Mouse (Mus musculus) urinary bladder, postnatal 25 days (tissue): ENCODE data around the gene AI467606.
A peak's percentile ranks its signal among the peaks of the same experiment; 100 is the strongest.

ENCODE experiments used
- DNase-seq: peaks from one replicate; pipeline ENCODE4 v3.0.0; 2022; ENCODE audit warnings: low spot score

The AI467606 gene

DNA sequence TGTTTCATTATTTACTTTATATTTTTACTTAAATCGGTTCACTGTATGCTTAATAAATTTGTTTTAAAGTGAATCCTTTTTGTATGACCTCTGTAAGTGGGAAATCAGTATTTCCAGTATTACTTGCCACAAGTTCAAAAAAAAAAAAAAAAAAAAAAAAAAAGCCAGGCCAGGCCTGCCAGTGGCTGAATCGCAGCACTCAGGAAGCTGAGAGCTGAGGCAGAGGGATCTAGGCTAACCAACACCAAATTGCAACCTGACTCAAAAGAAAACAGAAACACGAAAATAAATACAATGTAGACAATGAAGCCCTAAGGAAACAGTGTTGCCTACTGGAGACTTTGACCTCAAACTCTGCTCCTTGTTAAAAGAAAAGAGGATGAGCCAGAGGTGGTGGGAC lies 2.8 kb downstream of the AI467606 start:
- no peak for DNase-seq

GRCm38 (mm10) chr7:127096456-127096855 lies 5.3 kb downstream of the AI467606 start:
- no peak for DNase-seq

GRCm38 (mm10) chr7:127098521-127098920 lies 7.4 kb downstream of the AI467606 start:
- DNase-seq, result no peak

DNA sequence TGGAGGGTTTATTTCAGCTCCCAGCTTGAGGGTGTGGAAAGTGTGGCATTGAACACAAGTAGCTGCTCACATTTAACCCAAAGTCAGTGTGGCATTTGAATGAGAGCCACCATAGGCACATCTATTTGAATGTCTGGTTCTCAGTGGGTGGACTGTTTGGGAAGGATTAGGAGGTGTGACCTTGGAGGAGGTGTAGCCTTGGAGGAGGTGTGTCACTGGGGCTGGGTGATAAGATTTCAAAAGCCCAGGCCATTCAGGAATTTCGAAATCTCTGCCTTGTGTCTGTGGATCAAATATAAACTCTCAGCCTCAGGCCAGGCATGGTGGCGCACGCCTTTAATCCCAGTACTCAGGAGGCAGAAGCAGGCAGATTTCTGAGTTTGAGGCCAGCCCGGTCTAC lies 7.8 kb downstream of the AI467606 start:
- DNase-seq, result no peak

DNA sequence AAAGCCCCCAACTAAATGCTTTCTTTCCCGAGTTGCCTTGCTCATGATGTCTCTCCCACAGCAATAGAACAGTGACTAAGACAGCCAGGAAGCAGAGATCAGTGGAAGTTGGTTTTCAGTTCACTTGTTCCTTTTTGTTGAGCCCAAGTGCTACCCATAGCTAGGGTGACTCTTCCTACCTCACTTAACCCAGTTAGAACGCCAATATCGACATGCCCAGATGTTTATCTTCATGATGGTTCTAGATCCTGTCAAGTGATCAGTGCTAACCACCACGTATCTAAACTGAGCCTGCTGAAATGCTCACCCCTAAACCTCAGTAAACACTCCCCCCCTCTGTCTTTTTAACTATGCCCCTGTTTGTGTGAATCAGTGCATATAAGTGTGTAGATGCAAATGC lies 8.4 kb downstream of the AI467606 start:
- DNase-seq, result no peak

- no peak for DNase-seq
Observed at GRCm38 (mm10) chr7:127101451-127102016, 10.4 kb downstream of the AI467606 start.

DNA sequence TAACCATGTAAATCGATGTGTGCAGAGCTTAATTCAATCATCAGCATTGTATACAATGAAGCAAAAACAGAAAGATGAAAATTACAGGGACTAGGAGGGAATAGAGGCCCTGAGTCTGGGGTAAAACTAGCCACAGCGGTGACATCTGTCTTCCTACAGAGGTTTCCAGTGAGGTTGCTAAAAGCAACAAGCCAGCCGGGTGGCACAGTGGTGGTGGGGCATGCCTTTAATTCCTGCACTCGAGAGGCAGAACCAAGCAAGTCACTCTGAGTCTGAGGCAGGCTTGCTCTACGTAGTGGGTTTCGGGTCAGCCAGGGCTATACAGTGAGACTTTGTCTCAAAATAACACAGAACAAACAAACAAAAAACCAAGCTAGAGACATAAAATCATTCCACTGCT lies 11.0 kb downstream of the AI467606 start:
- no peak for DNase-seq

DNA sequence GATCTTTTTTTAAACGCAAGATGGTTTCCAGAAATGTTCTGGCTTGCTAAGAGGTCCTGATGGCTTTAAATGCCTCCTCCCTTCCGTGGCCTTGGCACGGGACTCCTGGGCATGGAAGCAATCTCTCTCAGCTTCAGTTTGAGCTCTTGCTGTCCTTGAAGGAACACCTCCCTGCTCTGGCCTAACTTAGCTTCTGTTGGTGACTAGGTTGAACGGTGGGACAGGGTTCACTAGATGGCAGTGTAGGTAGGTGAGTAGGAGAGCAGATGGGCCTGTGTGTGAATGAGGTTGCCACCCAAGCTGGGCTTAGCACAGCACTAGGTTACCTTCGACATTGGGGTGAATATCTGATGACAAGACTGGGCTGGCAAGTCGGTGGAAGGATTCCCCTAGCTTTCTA lies 12.8 kb downstream of the AI467606 start:
- no peak for DNase-seq

GRCm38 (mm10) chr7:127104560-127105332 lies 13.6 kb downstream of the AI467606 start:
- peak; percentile 51 for DNase-seq

GRCm38 (mm10) chr7:127105551-127105950 lies 14.4 kb downstream of the AI467606 start:
- no peak for DNase-seq

GRCm38 (mm10) chr7:127110239-127111007 lies 19.3 kb downstream of the AI467606 start:
- peak; percentile 56 for DNase-seq

DNA sequence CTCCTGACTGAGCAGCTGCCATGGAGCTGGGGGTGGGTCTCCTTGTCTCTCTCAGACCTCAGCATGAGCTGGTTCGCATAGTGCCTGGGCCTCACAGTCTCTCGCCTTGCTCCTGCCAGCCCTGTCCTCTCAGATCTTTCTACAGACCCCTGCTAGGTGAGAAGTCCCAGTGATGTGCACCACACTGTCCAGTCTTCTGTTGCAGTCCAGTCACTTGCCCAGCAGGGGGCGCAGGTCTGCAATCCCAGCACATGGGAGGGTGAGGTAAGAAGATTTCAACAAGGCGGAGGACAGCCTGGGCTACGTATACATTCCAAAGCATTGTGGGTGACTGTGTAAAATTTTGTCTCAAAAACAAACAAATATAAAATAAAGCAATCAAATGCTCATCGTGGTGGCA lies 20.3 kb downstream of the AI467606 start:
- peak; percentile 45 for DNase-seq

DNA sequence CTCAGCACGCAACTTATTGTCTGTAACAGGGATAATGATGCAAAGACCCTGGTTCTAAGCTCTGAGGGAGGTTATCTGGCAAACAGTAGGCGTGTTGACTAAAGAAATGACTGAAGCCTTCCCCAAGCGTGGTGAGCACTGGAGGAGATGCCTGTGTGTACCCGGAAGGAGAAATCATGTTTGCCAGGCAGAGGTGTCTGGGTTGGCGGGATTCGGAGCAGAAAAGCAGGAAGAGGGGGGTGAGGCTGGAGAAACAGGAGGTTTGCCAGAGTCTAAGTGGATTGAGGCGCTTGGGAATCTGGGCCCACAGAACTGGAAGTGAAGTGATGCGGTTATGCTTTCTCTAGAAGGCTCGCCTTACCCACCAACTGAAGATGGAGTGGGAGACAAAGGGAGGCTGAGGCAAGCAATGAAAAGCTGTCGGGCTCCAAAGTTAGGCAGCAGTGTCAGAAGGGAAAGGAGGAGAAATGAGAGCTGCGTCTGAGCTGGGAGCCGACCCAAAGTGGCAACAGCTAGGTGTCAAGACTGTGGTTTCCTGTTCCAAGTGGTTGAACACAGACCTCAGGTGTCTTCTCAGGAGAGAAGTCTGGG lies 21.2 kb downstream of the AI467606 start:
- DNase-seq, result no peak

GRCm38 (mm10) chr7:127112921-127113597 lies 21.9 kb downstream of the AI467606 start:
- DNase-seq, result no peak

GRCm38 (mm10) chr7:127113614-127114259 lies 22.6 kb downstream of the AI467606 start:
- no peak for DNase-seq

DNA sequence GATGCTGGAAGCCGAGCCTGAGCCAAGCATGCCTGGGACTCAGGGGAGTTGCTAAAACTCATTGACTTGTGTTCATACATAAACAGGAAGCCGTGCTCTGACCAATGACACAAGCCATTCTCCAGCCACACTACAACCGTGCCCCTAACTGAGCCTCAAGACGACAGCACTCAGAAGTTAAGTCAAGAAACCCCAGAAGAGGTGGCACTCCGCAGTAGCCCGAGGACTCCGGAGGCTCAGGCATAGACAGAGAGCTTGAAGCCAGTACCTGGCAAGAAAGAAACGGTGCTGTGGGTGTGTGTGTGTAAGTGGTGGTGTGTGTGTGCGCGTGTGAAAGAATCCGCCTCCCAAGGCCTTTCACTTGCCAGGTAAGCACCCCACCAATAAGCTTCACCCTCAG lies 23.8 kb downstream of the AI467606 start:
- DNase-seq, result no peak

- no peak for DNase-seq
Observed at GRCm38 (mm10) chr7:127116331-127116935, 25.3 kb downstream of the AI467606 start.

DNA sequence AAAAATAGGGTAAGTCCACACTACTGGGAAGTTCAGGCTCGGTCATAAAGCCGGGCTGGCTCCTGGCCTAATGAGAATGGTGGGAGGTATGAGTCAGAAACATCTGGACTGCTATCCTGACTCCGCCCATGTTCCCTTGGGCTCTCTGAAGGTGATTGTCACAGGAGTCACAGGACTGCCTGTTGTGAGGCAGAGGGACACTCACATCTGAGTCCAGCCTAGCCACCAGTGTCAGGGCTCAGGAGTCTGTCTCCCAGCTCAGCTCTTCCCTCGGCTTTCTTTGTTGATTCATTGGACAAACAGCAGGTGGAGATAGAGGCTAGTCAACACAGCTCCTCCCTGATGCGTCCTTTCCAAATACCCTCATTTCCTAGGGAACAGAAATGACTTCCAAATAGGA lies 26.8 kb downstream of the AI467606 start:
- DNase-seq, result no peak

DNA sequence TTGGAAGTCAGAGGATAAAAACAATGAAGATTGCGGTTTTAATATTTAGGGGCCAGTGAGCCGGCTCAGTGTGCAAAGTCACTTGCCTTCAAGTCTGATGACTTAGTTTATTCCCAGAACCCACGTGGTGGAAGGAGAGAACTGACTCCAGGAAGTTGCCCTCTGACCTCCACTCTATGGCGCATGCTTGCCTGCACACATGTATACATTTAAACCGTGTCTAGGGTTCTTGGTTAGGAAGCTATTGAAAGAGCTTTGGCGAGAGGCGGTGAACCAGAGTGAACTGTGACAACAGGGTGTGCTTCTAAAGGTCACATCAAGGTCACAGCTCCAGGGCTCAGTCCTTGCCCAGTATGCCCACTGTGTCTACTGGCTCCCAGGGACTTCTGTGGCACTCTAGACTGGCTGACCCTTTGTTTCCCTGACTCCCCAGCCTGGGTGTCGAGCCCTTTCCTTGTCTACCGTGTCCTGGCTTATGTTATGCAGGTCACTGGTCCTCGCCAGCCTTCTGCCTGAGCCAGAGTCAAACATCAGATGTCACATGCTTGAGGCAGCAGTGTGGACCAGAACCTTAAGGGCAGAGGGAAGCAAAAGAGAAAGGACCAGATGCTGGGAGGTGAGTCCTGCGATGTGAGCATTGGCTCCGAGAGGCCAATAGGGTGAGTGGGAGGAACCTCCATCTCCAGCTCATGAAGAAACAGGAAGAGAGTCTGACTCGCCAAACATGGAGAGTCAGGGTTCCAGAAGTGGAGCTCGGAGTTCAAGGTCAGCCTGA lies 27.7 kb downstream of the AI467606 start:
- no peak for DNase-seq
